Mouse (Mus musculus): ENCODE measurements around the gene Egr2. TPM values are rescaled to one million over a fixed set of nuclear protein-coding genes. Genes with fewer than 3 reads are reported as not detected.

Gene Egr2
- total and polyA plus RNA-seq, 3 experiments: 1.0 to 4.7 (median 3.1) TPM

DNA sequence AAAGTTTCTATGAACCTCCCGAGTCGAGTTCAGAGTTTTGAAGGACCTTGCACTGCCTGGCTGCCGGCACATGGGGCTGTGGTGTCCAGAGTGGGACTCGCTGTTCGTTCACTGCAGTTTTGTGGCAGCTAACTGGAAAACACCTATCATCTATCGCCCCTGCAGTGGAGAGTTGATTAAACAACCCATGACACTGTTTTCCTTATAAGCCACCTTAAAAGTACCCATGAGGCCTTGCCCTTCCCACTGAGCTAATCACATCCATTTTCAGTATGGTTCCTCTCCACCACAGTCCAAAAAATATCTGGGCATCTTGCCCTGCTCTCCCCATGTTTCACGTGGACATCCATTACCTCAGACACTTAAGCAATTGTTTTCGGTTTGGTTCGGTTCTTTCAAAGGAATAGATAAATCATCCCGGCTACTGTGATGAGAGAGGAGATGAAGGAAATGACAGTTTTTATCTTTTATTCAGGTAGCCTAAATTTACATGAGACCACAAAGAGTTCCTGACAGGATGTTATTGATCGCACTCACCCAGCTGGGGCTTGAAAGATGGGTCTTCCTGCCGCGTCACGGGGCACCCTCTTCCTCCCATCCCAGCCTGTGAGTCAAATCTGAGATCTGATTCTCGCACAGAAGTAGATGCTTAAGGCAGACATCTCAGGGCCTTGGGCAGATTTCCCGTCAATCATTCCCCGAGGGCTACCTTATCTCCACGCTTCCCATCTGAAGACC is 50.8 kb downstream of the Egr2 start:
- Histone ChIP-seq H3K79me2 (replicated peaks; ENCODE audit: control insufficient read depth, extremely low read depth, insufficient read depth, poor library complexity, severe bottlenecking) (no peaks in the 10 kb centered on the region), H3K36me3 (replicated peaks in 1 of 2; ENCODE audit: control insufficient read depth in 1 of 2, insufficient read depth in 1 of 2, low read length in 1 of 2) (no peaks in the 10 kb centered on the region), H3K4me1 (ENCODE audit: control insufficient read depth in 1 of 2, insufficient read depth in 2 of 2) (peaks cover 15 to 28% of the 10 kb centered on the region in 2 experiments; a peak in 3 of 4 replicates), H3K9ac (ENCODE audit: insufficient read depth, low read depth) (no peak overlapping the region), H3K27ac (ENCODE audit: insufficient read depth, low read depth) (no peak overlapping the region), H3K27me3 (replicated peaks) (no peaks in the 10 kb centered on the region), H3K4me3 (replicated peaks in 1 of 3; ENCODE audit: low read depth in 2 of 3, low read length in 2 of 3, poor library complexity in 1 of 3) (no peak overlapping the region), H3K4me2 (ENCODE audit: insufficient read depth, low read depth, poor library complexity, severe bottlenecking) (no peak overlapping the region), H3K9me3 (replicated peaks; ENCODE audit: low read length) (no peaks in the 10 kb centered on the region)
- no peak for DNase-seq (ENCODE audit: extremely low read depth)
- dilution Hi-C loops (cut with MboI; ENCODE audit: extremely low pct_ligation_motif_present, extremely low pct_unique_long_range_greater_than_20kb, low sequenced_read_pairs) (no loop called here), in situ Hi-C loops (cut with MboI; ENCODE audit: low pct_ligation_motif_present, low pct_unique_long_range_greater_than_20kb, low sequenced_read_pairs) (no loop called here)
- no peak for TF ChIP-seq ZC3H11A (IDR thresholded peaks at IDR 0.05; ENCODE audit: low read depth, low read length)

Other genes with a start within 250 kb of the Egr2 start
- 14.6 and 14.8 TPM in 2 replicates for gene Ado, start 13.5 kb downstream of the Egr2 start, total RNA-seq (2012; rRNA removed)
- gene Ado, start 13.5 kb downstream of the Egr2 start, total RNA-seq (2014; rRNA removed): 11.2 and 12.3 TPM in 2 replicates
- gene Ado, start 13.5 kb downstream of the Egr2 start, polyA plus RNA-seq (2012; ENCODE audit: insufficient read length, low read depth): 9.1 and 10.3 TPM in 2 replicates